Mouse (Mus musculus) layer of hippocampus, adult 8-10 months (tissue): Measurements from ENCODE around the gene Kcnma1. TPM values are rescaled to one million over a fixed set of nuclear protein-coding genes. Genes with fewer than 3 reads are reported as not detected.

Experiments used
- DNase-seq, 2 experiments: peaks; one replicate each; pipeline ENCODE4 v3.0.0; 2022; ENCODE audit warnings: low spot score in 2 of 2
- total RNA-seq, 4 experiments: library from RNA; stranded (reverse); gene quantifications; 2 replicates each; pipeline ENCODE4 v1.2.4; 2022

Kcnma1 gene
- total RNA-seq, 4 experiments from 2014 or later = 137 to 161 (median 145) TPM

DNA sequence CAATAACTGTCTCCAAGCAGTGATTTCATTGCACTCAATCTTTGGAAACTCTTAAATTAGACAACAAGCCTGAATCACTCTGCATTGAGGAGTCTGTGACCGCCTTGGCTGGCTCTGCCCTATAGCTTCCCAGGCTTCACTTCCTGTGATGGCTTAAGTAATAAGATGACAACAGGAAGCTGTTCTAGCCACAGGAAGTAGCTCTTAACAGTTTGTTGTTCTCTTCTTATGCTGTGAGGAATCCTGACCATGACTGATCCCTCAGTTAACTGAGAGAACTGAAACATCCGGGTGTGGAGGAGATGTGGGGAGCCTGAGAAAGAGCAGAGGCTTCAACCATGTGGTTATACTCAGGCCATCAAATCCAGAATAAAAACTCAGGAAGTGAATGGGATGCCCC lies 549.2 kb downstream of the Kcnma1 start:
- no peak for DNase-seq

DNA sequence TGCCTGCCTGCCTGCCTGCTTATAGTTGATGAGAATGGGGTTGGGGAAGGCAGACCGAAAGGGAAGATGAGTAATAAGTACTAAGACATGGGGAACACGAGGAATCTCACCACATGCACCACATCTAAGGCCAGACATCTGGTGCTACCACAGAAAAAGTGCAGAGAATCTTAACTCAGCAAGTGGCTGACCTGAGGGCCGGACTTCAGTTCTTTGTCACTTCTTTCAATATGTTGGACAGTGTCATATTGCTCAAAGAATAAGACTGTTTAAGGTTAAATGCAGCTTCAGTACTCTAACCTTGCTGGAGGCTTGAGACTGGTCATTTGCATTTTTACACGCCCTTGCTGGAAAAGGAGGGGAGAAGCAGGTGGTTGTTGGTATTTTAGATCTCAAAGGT lies 555.7 kb downstream of the Kcnma1 start:
- no peak for DNase-seq

DNA sequence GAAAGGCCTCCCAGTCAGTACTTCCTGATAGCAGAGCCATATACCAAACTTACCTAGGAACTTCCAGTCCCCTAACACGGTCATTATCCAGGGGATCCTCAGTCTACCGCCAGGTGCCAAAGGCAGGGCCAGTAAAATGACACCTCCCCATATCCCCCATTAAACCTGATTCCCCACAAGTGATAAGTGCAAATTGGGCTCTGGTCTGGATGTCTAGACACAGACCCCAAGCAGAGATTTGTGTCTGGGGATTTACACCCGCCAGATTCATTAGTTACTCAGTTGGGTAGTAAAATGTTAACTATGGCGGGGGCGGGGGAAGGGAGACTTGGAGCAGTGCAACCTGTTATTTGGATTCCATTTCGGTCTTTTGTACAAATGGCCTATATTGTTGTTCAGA lies 562.6 kb downstream of the Kcnma1 start:
- DNase-seq = no peak

DNA sequence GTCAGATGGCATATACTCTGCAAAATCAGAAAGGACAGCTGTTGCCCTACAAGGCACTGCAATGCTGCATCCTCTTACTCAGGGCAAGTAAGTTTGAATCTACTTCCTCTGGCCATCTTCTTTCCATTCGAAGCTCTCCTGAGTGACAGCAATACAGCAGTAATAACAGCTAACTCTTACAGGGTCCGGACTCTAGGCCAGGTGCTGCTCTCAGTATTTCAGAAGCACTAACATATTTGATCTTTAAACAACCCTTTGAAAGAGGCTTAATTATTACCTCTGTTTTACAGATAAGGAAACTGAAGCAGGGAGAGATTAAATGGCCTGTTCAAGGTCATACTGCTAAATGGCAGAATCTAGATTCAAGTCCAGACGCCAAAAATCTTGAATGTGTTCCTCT lies 576.8 kb downstream of the Kcnma1 start:
- DNase-seq = no peak

DNA sequence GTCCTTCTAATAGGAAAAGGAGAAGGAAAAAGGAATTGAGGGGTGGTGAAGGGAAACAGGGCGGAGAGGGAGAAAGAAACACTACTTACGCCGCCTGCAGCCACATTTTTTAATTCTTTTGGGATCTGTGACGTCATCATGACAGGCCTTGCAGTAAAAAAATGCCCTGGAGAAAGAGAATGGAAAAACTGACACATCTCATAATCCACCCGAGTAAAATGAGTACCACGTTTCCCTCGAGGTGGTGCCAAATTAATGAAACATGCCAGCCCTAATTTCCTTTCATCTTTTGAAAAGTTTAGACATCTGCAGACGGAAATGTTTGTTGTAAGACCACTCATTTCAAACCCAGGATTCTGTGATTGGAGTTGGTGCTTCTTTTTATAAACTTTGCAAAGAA lies 578.4 kb downstream of the Kcnma1 start:
- DNase-seq = no peak

DNA sequence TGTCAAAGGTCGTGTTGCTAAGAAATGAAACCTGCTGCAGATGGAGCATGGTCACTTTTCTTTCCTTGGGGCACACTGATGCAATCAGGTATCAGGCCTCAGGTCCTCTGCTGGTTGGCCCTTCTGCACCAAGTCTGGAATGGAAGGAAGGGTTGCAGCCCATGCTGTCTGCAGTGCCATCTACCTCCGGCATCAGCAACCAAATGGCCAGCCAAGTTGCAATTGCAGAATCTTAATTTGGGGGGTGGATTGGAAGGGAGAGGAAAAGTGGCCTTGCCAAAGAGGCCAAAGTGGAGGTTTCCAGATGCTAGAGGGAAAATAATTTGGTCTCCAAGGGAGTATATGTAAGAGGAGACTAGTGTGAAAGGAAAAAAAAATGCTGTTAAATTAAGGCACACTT lies 584.3 kb downstream of the Kcnma1 start:
- no peak for DNase-seq

DNA sequence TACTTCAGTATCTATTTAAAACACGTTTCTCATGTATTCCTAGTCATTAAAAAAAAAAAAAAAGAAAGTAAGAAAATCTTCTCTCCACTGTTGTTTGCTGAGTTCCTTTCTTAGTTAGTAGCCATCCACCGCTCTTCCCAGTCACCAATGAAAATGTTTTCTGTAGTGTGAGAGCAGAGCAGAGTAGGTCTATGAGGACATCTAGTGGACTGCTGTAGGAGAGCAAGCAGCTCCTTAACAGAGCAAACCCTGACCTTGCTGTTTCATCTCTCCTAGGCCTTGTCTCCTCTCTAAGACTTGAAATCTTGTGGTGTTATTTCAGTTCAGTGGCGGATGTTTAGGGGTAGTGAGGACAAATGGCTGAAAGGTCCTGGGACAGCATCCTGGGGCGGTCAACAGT lies 585.2 kb downstream of the Kcnma1 start:
- DNase-seq = no peak

DNA sequence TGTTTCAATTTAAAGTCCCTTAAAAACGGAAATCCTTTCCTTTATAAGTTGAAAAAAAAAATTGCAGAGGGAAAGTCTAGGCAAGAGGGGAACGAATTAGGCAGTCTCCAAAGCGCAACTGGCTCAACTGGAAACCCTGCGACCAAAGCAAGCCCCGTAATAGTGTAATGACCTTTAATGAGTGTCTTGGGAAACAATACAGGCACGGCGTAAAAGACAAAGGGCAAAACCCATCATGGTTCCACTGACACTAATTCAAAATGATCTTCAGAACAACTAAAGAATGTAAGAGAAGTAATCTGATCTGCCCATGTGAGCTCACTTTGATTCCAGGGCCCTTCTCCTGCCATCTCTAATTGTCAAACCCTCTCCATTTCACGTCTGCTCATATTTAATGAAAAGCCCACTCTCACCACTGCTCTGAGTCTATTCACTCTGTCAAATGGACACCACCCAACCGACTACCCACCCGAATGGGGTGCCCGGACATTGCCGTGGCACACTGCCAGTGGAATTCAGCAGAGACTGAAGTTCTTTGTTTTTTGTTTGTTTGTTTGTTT lies 591.7 kb downstream of the Kcnma1 start:
- DNase-seq = no peak

DNA sequence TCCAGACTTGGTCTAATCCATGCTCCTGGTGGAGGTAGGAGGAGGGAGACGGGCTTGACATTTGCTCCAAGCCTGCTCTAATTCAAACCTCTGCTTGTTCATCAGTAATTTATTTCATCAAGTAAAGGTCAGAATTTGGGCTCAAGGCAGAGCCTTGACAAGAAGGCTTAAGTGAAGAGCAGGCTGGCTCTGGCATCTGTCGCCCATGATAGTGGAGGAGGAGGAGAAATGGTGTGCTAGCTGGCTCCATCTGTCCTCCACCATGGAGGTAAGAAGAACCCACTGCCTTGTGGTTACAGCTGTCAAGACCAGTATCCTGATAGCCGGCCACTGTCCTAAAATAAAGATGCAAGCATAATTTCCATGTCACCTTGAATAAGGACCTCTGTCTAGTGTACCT lies 595.3 kb downstream of the Kcnma1 start:
- no peak for DNase-seq

DNA sequence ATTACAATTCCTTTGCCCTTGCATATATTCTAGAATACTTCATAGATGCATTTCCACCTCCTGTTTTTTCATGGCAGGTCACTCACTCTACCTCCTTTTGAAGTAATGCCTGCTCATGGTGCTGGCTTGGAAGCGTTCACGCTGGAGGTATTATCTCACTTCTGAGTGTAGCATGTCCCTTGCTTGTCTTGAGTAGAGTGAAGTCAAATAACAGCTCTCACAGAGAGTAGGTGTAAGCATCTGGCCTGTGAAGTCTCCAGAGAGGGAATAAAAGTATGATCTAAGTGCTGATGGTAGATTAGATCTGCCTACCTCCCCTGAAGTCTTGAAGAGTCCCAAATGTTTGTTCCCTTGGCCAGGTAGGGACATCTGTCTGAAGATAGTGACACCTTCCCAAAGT lies 607.2 kb downstream of the Kcnma1 start:
- DNase-seq = no peak

DNA sequence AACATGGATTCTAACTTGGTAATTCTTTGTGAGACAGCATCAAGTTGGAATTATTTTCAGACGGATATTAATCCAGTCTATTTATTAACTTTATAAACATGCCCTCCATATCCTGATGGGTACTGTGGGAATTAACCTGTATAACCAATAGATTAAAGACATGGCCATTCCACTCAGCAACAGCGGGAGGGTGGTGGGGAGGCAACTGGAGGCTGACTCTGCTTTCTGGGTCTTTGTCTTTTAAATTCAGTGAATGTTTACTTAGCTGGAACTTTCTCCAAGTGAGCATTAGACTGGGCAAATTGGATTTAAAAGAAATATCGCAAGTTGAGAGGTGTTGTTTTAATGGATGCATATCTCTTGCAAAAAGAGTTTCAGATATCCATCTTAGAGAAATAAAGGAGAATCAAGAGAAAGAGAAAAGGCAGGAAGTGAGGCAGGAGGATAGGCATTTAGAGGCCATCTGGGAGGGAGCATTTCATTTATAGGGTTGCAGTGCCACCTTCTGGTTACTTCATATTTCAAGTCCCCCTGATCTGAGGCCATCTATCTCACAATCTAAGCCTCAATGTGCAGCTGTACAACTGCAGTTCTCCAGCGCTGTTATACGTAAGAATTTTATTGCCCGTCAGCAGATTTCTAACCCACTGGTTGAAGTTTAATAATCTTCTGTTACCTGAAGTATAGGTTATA lies 613.4 kb downstream of the Kcnma1 start:
- DNase-seq = peak in 1 of 2 experiments; percentile 47

DNA sequence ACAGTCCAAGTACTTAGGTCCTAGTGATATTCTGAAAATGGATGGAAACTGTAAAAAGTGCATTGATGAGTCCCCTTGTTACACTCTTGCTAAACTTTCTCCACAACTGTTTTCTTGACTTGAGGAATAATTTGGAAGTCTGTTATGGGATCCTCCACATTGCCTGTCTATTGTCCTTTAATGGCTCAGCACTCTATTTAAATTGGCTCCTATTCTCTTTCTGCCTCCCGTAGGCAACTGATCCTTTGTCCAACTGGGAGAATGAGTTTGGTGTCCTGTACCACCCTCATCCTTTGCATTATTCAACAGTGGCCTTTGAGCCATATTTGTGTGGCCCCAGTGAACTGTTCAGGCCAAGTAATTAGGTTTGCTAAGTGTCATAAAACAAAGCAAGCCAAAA lies 616.6 kb downstream of the Kcnma1 start:
- DNase-seq = no peak

DNA sequence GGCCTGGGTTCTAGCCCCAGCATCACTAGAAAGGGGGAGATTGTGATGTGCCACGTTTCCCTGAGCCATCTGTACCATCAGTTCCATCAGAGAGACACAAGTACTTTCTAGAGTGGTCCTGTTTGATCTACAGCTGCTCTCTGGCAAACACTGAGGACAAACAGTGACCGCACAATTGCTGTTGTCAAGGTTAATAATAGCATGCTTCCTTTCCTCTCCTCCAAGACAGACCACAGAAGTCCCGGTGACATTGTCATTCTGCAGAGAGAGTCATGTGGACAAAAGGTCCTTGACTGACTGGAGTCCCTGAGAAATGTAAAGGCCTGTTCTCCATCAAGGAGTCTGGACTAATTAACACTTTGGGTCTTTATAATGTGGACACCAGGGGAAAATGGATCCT lies 622.7 kb downstream of the Kcnma1 start:
- DNase-seq = no peak

DNA sequence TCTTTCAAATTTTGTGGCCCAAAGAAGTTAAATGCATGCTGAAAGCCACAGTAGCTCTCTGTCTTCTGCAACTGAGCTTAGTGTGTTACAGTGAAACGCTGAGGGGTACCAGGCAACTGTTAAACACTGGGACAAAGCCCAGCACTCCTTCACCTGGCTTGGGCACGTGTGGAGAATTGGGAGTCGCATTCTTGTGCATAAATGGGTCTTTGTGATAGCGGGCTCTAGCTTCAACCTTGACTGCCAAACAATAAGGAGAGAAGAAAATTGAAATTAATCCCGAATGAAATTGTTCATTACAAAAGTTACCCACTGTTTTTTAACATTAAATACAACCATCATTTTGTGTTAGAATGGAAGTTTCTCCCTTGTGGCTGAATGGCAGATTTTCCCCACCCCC lies 623.5 kb downstream of the Kcnma1 start:
- DNase-seq = no peak

DNA sequence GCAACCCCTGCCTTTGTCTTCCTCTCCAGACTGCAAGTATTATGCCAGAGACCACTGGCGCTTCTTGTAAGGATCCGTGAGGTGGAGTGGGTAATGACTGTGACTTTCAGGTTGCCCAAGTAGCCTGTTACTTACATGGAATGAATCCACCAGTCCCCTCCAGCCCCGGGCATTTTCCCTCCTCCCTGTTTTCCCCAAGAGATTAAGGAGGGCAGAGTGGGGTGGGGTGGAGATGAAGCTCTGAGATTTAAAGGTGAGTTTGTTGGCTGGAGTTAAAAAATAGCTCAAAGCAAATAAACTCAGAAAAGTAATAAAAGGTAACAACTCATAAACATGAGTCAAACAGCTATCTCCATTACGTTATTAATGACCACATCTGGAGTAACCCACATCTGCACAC lies 624.1 kb downstream of the Kcnma1 start:
- DNase-seq = no peak

DNA sequence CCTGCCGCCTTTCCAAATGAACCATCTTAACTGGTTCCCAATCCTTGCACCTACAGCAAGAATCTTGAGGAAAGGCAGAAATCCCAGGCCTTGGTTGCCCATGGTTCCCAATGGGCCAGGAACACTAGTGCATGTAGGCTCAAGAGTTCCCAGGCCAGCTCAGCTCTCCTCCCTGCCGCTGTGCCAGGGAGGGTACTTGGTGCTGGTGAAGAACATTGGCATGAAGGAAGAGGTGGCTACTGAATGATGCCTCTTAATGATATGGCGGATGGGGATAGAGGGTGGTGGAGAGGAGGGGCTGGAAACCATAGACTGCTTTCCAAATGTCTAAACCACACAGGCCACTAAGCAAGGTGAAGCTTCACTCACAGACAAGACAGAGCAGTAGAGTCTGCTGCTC lies 627.5 kb downstream of the Kcnma1 start:
- no peak for DNase-seq

DNA sequence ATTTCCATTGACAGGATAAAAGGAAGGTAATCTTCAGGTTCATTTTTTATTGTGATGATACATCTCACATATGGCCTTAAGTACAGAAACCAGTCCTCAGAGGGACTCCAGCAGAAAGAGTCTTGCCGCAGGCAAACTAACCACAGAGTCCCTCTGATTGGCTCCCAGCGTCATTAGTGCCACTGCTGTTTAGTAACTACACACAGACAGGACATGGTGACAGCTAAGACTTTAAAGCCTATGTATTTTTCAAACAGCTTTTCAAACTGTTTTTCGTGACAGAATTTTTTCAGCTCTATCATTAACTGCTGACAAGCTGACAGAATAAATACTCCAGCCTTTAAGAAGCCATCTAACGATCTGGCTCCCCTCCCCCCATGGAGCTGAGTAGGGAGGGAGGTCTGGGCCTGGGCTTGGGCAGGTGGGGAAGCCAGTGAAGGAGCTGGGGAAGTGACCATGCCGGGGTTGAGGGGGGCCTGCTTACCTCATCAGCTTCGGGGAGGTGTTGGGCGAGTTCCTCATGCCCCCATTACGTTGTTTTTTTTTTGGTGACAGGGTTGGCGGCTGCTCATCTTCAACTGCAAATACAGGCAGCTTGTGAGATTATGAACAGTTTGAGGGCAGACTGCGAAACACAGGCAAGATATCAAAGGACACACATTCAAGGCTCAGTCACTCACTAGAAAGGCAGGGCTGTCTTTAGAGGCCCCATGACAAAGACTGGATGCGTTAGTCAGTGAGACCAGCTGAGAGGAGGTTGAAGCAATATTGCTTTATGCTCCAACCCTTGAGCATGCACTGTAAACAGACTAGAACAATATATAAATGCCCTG lies 628.3 kb downstream of the Kcnma1 start:
- no peak for DNase-seq

DNA sequence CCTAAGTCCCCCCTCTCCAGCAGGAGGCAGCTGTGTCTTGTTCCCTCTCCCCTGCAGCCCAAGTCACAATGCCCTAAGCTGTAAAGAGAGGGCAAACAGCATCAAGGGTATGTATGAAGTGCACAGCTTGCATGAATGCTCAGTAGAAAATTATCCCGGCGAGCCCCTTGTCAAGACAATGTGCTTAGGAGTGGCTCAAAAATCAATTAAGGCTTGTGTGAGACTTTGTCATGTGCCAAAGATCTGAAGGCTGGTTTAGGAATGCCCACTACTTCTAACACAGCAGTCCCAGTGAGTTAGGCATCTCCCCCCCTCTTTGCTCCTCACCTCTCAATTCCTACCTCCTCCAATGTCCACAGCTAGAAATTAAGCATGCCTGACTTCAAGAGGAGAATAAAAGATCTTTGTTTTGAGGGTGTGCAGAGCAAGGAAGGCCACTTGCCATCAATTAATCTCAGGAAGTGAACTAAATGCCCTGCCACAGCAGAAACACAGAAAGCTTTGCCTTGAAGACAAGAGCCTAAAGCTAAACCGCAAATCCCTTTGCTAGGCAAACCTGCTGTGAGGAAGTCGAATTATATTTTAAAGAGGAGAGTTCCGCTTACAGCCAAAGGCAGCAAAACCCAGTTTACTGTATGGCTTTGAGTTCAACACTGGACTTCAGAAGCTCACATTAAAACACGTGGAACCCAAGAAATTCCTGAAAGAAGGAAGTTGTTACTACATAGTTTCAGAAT lies 635.8 kb downstream of the Kcnma1 start:
- DNase-seq = no peak

DNA sequence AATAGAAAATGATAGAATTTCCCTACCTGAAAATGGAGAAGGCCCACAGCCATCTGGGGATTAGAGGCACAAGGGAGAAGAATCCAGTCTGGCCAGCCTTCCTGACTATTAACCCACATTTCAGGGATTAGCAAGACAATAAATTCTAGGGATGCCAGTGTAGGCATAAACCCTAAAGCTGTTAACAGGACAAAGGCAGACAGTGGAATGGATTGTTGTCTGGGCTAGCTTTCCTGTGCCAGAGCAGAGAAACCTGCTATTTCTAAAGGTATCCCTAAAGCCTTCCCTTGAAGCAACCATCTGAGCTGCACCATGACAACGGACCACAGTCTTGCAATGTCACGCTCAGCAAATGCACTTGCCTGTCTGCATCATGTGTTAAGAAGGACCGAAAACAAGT lies 642.3 kb downstream of the Kcnma1 start:
- no peak for DNase-seq

DNA sequence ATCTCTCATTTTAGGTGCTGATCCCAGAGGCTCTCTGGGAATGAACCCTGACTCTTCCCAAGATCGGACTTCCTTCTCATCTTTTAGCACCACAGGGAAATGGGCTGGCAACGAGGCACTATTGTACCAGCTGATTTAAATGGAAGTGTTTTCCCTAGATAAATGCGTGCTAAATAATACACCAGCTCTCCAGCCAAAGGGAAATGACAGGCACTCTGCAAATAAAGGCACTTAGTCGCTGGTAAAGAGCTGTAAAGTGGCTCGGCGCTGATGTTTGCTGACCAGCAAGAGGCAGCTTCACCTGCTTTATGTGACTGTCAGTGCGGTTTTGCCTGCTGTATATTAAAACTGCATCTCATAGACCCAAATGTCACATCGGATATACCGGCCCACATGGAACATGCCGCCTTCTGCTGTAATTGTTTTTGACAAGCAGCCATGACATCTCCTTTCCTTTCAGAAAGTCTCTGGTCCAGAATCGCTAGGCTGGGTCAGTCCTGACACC lies 653.7 kb downstream of the Kcnma1 start:
- DNase-seq = peak in 1 of 2 experiments; percentile 12

DNA sequence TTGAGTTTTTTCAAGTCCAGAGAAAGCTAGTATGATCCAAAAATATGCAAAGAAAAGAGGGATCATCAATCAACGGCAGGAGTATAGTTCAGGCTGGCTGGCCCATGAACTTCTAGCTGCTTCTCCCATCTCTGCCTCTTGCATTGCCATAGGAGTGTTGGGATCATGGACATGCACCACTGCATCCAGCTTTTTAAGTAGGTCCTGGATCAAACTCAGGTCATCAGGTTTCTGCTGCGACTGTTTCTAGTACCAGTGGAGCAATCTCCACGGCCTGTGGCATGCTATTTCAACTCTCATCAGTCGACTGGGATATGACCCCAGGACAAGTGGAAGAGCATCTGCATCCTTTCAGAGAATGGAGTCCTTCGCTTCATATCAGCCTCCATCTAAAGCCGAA lies 655.5 kb downstream of the Kcnma1 start:
- no peak for DNase-seq
